Mouse (Mus musculus): ENCODE results near the gene Cbx2. TPM values are rescaled to one million over a fixed set of nuclear protein-coding genes. Genes with fewer than 3 reads are reported as not detected.

The Cbx2 gene
- polyA plus RNA-seq, 1 experiment from 2014 or later: 65.0 TPM

- Histone ChIP-seq H3K9ac (ENCODE audit: low read length) (no peak overlapping the region), H3K4me2 (ENCODE audit: low read depth) (no peak overlapping the region), H3K4me1 (ENCODE audit: control insufficient read depth, insufficient read depth, low read length) (peaks cover 23% of the 10 kb centered on the region), H3K36me3 (ENCODE audit: control insufficient read depth, insufficient read depth, low read length) (0 out of 2 replicates have a peak, but pooled peaks cover 2% of the 10 kb centered on the region), H3K27ac (ENCODE audit: low read depth, low read length) (no peak overlapping the region), H3K9me3 (ENCODE audit: control insufficient read depth, low read length) (no peaks in the 10 kb centered on the region), H3K4me3 (ENCODE audit: low read depth, low read length) (no peak overlapping the region), H3K27me3 (ENCODE audit: control insufficient read depth, insufficient read depth, low read length) (peaks cover 43% of the 10 kb centered on the region)
- DNase-seq (ENCODE audit: low spot score): no peak
- 71% methylated on average over 4 of the region's 4 CpGs for WGBS
- ATAC-seq (ENCODE audit: insufficient read depth, low FRiP score, low TSS enrichment): no peak
These were observed 55.0 kb downstream of the Cbx2 start for GRCm38 (mm10) chr11:119077755-119078154.

- Histone ChIP-seq H3K9ac (ENCODE audit: low read length) (peak overlapping the region; percentile 23; the same call in 1 of the 2 replicates), H3K36me3 (ENCODE audit: control insufficient read depth, insufficient read depth, low read length) (0 out of 2 replicates have a peak, but pooled peaks cover 2% of the 10 kb centered on the region), H3K27ac (ENCODE audit: low read depth, low read length) (no peak overlapping the region), H3K4me1 (ENCODE audit: control insufficient read depth, insufficient read depth, low read length) (peaks cover 32% of the 10 kb centered on the region), H3K4me3 (ENCODE audit: low read depth, low read length) (0 out of 2 replicates have a peak overlapping the region, but pooled peaks have one; percentile 6), H3K27me3 (ENCODE audit: control insufficient read depth, insufficient read depth, low read length) (peaks cover 54% of the 10 kb centered on the region), H3K4me2 (ENCODE audit: low read depth) (peak overlapping the region; percentile 24; the same call in 1 of the 2 replicates), H3K9me3 (ENCODE audit: control insufficient read depth, low read length) (no peaks in the 10 kb centered on the region)
- 2% methylated on average over 22 of the region's 27 CpGs for WGBS
- ATAC-seq (ENCODE audit: insufficient read depth, low FRiP score, low TSS enrichment): no peak
- peak; percentile 58 for DNase-seq (ENCODE audit: low spot score)
These were observed 56.1 kb downstream of the Cbx2 start for GRCm38 (mm10) chr11:119078691-119079444.

- Histone ChIP-seq H3K36me3 (ENCODE audit: control insufficient read depth, insufficient read depth, low read length) (0 out of 2 replicates have a peak, but pooled peaks cover 2% of the 10 kb centered on the region), H3K27me3 (ENCODE audit: control insufficient read depth, insufficient read depth, low read length) (peaks cover 59% of the 10 kb centered on the region), H3K4me2 (ENCODE audit: low read depth) (peak overlapping the region; percentile 24; the same call in 1 of the 2 replicates), H3K9ac (ENCODE audit: low read length) (no peak overlapping the region), H3K9me3 (ENCODE audit: control insufficient read depth, low read length) (no peaks in the 10 kb centered on the region), H3K27ac (ENCODE audit: low read depth, low read length) (no peak overlapping the region), H3K4me1 (ENCODE audit: control insufficient read depth, insufficient read depth, low read length) (peaks cover 38% of the 10 kb centered on the region), H3K4me3 (ENCODE audit: low read depth, low read length) (0 out of 2 replicates have a peak overlapping the region, but pooled peaks have one; percentile 6)
- WGBS: 10% methylated on average over 7 of the region's 7 CpGs
- DNase-seq (ENCODE audit: low spot score) (no peak), ATAC-seq (ENCODE audit: insufficient read depth, low FRiP score, low TSS enrichment) (no peak)
These were observed 56.7 kb downstream of the Cbx2 start for GRCm38 (mm10) chr11:119079445-119079837.

GRCm38 (mm10) chr11:119080461-119081147, 57.8 kb downstream of the Cbx2 start:
- Histone ChIP-seq H3K4me3 (ENCODE audit: low read depth, low read length) (peak overlapping the region; percentile 8; the same call in 1 of the 2 replicates), H3K27ac (ENCODE audit: low read depth, low read length) (no peak overlapping the region), H3K4me2 (ENCODE audit: low read depth) (peak overlapping the region; percentile 19; the same call in 1 of the 2 replicates), H3K4me1 (ENCODE audit: control insufficient read depth, insufficient read depth, low read length) (peaks cover 42% of the 10 kb centered on the region), H3K9ac (ENCODE audit: low read length) (0 out of 2 replicates have a peak overlapping the region, but pooled peaks have one; percentile 4), H3K27me3 (ENCODE audit: control insufficient read depth, insufficient read depth, low read length) (peaks cover 59% of the 10 kb centered on the region), H3K9me3 (ENCODE audit: control insufficient read depth, low read length) (no peaks in the 10 kb centered on the region), H3K36me3 (ENCODE audit: control insufficient read depth, insufficient read depth, low read length) (0 out of 2 replicates have a peak, but pooled peaks cover 2% of the 10 kb centered on the region)
- 9% methylated on average over 33 of the region's 33 CpGs for WGBS
- DNase-seq (ENCODE audit: low spot score) (peak; percentile 23), ATAC-seq (ENCODE audit: insufficient read depth, low FRiP score, low TSS enrichment) (no peak)

Other genes with a start within 250 kb of the Cbx2 start
- 16.1 and 16.2 TPM in 2 replicates for gene Rbfox3, start 111.4 kb upstream of the Cbx2 start, polyA plus RNA-seq (2014; fragmentation: Nextera tagmentation; extraction: Ambion mirVana)
- gene Enpp7, start 34.8 kb upstream of the Cbx2 start, polyA plus RNA-seq (2014; fragmentation: Nextera tagmentation; extraction: Ambion mirVana): not detected in 2 replicates
- gene Cbx8, start 18.0 kb downstream of the Cbx2 start, polyA plus RNA-seq (2014; fragmentation: Nextera tagmentation; extraction: Ambion mirVana): 6.8 and 7.0 TPM in 2 replicates
- gene Cbx4, start 63.3 kb downstream of the Cbx2 start, polyA plus RNA-seq (2014; fragmentation: Nextera tagmentation; extraction: Ambion mirVana): 6.0 and 6.1 TPM in 2 replicates
- 15.2 and 16.8 TPM in 2 replicates for gene Tbc1d16, start 205.5 kb downstream of the Cbx2 start, polyA plus RNA-seq (2014; fragmentation: Nextera tagmentation; extraction: Ambion mirVana)
- gene Ccdc40, start 205.6 kb downstream of the Cbx2 start, polyA plus RNA-seq (2014; fragmentation: Nextera tagmentation; extraction: Ambion mirVana): 14.8 and 15.3 TPM in 2 replicates
- 21.4 and 24.1 TPM in 2 replicates for gene Gaa, start 244.9 kb downstream of the Cbx2 start, polyA plus RNA-seq (2014; fragmentation: Nextera tagmentation; extraction: Ambion mirVana)

Data from neural tube, embryonic 11.5 days (tissue).